Mouse (Mus musculus) myocyte (in vitro differentiated cells): ENCODE results near the gene Gm9821. TPM values are rescaled to one million over a fixed set of nuclear protein-coding genes. Genes with fewer than 3 reads are reported as not detected.
A peak's percentile ranks its signal among the peaks of the same experiment; 100 is the strongest.

Experiments
- H3K27me3 ChIP-seq: one replicate; pipeline ENCODE4 v1.6.1; 2011; ENCODE audit not compliant: control insufficient read depth, insufficient read depth, insufficient read length
- H3K36me3 ChIP-seq: one replicate; pipeline ENCODE4 v1.6.1; 2011; ENCODE audit not compliant: control insufficient read depth, insufficient read depth
- H3K4me2 ChIP-seq: one replicate; pipeline ENCODE4 v1.6.1; 2011; ENCODE audit warnings: low read depth, control low read depth
- H3K4me3 ChIP-seq: one replicate; pipeline ENCODE4 v1.5.1; 2011; ENCODE audit warnings: mild to moderate bottlenecking, control low read depth, moderate library complexity
- H3K79me2 ChIP-seq: one replicate; pipeline ENCODE4 v1.6.1; 2011; ENCODE audit not compliant: control insufficient read depth, insufficient read depth
- H3ac ChIP-seq: one replicate; pipeline ENCODE4 v1.6.1; 2011; ENCODE audit not compliant: control insufficient read depth, insufficient read length
- CEBPB ChIP-seq: IDR thresholded peaks from 2 replicates; pipeline ENCODE4 v1.6.1; 2011; ENCODE audit warnings: mild to moderate bottlenecking, moderate library complexity; ENCODE audit not compliant: poor library complexity, insufficient read depth, severe bottlenecking
- E2F4 ChIP-seq: IDR thresholded peaks from one replicate; pipeline ENCODE4 v1.6.1; 2011; ENCODE audit warnings: mild to moderate bottlenecking, control low read depth, moderate library complexity; ENCODE audit not compliant: insufficient read depth
- MAX ChIP-seq: IDR thresholded peaks from one replicate; pipeline ENCODE4 v1.6.1; 2011; ENCODE audit warnings: low read depth, mild to moderate bottlenecking, control low read depth
- MYOD1 ChIP-seq, 3 experiments: IDR thresholded peaks; one replicate each; pipeline ENCODE4 v1.6.1; 2011; ENCODE audit warnings: control low read depth in 2 of 3, low read depth in 2 of 3, mild to moderate bottlenecking in 2 of 3, moderate library complexity in 1 of 3; ENCODE audit not compliant: insufficient read length in 2 of 3, control insufficient read depth in 1 of 3
- MYOG ChIP-seq, 3 experiments: IDR thresholded peaks; one replicate each; pipeline ENCODE4 v1.6.1; 2011; ENCODE audit warnings: control low read depth in 2 of 3, low read depth in 2 of 3, mild to moderate bottlenecking in 2 of 3; ENCODE audit not compliant: insufficient read length in 2 of 3, control insufficient read depth in 1 of 3, insufficient read depth in 1 of 3
- POLR2A ChIP-seq: IDR thresholded peaks from one replicate; pipeline ENCODE4 v1.6.1; 2011; ENCODE audit warnings: low read depth, mild to moderate bottlenecking, control low read depth, moderate library complexity; ENCODE audit not compliant: insufficient read length
- POLR2AphosphoS2 ChIP-seq: IDR thresholded peaks from one replicate; pipeline ENCODE4 v1.6.1; 2011; ENCODE audit warnings: low read depth, control low read depth; ENCODE audit not compliant: insufficient read length
- REST ChIP-seq: IDR thresholded peaks from one replicate; pipeline ENCODE4 v1.6.1; 2011; ENCODE audit warnings: mild to moderate bottlenecking, control low read depth, moderate library complexity; ENCODE audit not compliant: insufficient read depth, insufficient read length
- SRF ChIP-seq: IDR thresholded peaks from one replicate; pipeline ENCODE4 v1.6.1; 2011; ENCODE audit warnings: low read depth; ENCODE audit not compliant: control insufficient read depth, insufficient read length
- TCF12 ChIP-seq: IDR thresholded peaks from one replicate; pipeline ENCODE4 v1.6.1; 2011; ENCODE audit warnings: mild to moderate bottlenecking, control low read depth; ENCODE audit not compliant: poor library complexity, insufficient read depth, severe bottlenecking
- TCF3 ChIP-seq: IDR thresholded peaks from one replicate; pipeline ENCODE4 v1.6.1; 2011; ENCODE audit warnings: low read depth, control low read depth; ENCODE audit not compliant: insufficient read length
- USF1 ChIP-seq: IDR thresholded peaks from one replicate; pipeline ENCODE4 v1.6.1; 2011; ENCODE audit warnings: low read depth, mild to moderate bottlenecking, control low read depth, moderate library complexity
- polyA plus RNA-seq: library from polyadenylated mRNA; unstranded; fragments of >200 nt; fragmentation: generic; extraction: Trizol; gene quantifications from one replicate; pipeline ENCODE4 v1.2.1, GENCODE M21; 2012; ENCODE audit warnings: missing spikeins

Gene Gm9821
- polyA plus RNA-seq, 1 experiment: 4.7 TPM

DNA sequence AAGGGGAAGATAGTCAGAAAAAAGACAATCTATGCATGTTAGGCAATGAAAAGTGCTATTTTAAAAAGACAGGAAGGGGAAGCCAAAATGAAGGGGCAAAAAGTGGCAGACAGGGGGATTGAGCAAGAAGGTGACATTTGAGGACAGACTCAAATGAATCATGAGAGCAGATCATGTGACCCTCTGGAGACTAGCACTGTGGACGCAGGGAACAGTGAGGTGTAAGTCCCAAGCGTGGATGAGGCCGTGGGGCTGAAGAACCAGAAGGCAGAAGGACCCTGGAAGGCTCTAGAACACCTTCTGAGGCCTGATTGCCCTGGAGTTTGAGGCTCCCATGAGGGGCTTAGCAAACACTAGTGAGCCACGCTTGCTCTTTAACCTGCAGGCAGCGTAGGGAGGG lies 20.9 kb downstream of the Gm9821 start:
- Histone ChIP-seq H3K36me3 (no peaks in the 10 kb centered on the region), H3K27me3 (no peaks in the 10 kb centered on the region), H3K4me3 (no peak overlapping the region), H3K4me2 (no peak overlapping the region), H3ac (no peak overlapping the region), H3K79me2 (peaks cover 16% of the 10 kb centered on the region)
- TF ChIP-seq USF1: no peak
- TF ChIP-seq REST: no peak
- no peak for TF ChIP-seq E2F4
- no peak for TF ChIP-seq CEBPB
- TF ChIP-seq SRF: no peak
- no peak for TF ChIP-seq POLR2AphosphoS2
- TF ChIP-seq TCF3: no peak
- no peak for TF ChIP-seq POLR2A
- no peak for TF ChIP-seq MYOD1 (IDR thresholded peaks at IDR 0.05; ENCODE audit: control insufficient read depth in 1 of 3, insufficient read length in 2 of 3, low read depth in 2 of 3)
- no peak for TF ChIP-seq TCF12
- TF ChIP-seq MAX: no peak
- no peak for TF ChIP-seq MYOG (IDR thresholded peaks at IDR 0.05; ENCODE audit: control insufficient read depth in 1 of 3, insufficient read depth in 1 of 3, insufficient read length in 2 of 3, low read depth in 2 of 3)

DNA sequence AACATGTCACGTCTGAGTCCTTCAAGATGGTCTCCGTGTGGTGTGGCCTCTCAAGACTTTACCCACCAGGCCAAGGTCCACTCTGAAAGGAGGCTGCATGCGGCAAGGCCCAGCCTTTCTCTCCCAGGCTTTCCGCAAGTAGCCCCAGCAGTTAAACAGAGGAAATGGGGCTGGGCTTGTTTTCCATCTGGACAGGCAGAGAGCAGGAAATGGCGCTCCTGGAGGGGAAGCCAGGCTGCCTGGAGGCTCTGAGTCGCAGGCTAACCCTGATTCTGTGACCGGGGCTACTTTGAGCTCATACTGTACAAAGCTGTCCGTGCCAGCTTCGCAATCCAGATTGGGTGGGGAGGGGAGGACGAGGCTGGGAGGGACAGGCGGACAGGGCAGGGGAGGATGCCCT lies 22.5 kb downstream of the Gm9821 start:
- no peak overlapping the region for H3K4me2 ChIP-seq
- H3K27me3 ChIP-seq: no peaks in the 10 kb centered on the region
- H3K4me3 ChIP-seq: no peak overlapping the region
- H3K79me2 ChIP-seq: peaks cover under 1% of the 10 kb centered on the region
- no peak overlapping the region for H3ac ChIP-seq
- TF ChIP-seq REST: no peak
- no peak for TF ChIP-seq MAX
- no peak for TF ChIP-seq USF1
- TF ChIP-seq E2F4: no peak
- no peak for TF ChIP-seq TCF12
- TF ChIP-seq SRF: no peak
- no peak for TF ChIP-seq POLR2A
- TF ChIP-seq POLR2AphosphoS2: no peak
- TF ChIP-seq CEBPB: no peak
- TF ChIP-seq TCF3: no peak
- TF ChIP-seq MYOD1 (IDR thresholded peaks at IDR 0.05; ENCODE audit: control insufficient read depth in 1 of 3, insufficient read length in 2 of 3, low read depth in 2 of 3): no peak
- no peaks in the 10 kb centered on the region for H3K36me3 ChIP-seq

DNA sequence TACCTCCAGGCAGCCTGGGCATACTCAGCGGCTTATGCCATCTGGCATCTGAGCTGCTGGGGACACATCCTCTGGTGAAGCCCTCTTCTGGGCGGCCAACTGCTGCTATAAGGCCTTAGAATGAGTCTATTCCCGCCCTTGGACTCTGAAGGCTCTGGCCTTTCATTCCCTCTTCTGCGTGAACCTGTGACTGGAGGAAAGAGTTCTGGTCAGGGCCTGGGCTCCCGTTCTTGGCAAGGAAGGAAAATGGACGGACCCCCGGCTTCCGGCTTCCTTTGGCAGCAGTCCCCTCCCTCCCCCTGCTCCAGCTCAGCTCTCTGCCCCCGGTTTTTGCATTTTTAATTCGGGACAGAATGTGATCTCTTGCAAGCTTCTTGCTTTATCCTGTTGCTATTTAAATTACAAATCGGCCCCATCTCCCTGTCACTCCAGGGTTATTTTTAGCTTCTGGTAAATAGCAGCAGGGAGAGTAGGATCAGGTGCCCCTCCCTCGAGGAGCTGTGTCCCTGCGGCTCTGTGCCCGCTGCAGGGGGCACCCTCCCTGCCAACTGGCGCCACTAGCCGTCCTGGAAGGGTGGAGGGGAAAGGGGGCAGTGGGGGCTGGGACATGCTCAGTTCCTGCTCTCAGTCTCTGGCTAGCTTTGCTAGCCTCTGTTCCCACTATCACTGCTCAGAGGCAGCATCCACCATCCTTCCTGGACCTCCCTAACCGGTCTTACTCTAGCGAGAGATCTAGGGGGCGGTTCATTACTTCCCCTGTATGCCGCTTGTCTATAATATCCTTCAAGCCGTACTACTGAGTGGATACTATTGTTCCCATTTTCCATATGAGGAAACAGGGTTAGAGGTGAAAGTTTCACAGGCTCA lies 26.0 kb downstream of the Gm9821 start:
- peaks cover 22% of the 10 kb centered on the region for H3K27me3 ChIP-seq
- H3K79me2 ChIP-seq: no peaks in the 10 kb centered on the region
- peak overlapping the region; percentile 48 for H3K4me2 ChIP-seq
- H3K4me3 ChIP-seq: no peak overlapping the region
- no peak overlapping the region for H3ac ChIP-seq
- H3K36me3 ChIP-seq: no peaks in the 10 kb centered on the region
- TF ChIP-seq POLR2A: no peak
- TF ChIP-seq MYOG (IDR thresholded peaks at IDR 0.05; ENCODE audit: control insufficient read depth in 1 of 3, insufficient read depth in 1 of 3, insufficient read length in 2 of 3, low read depth in 2 of 3): peak in 2 of 3 experiments; percentile 9 to 29
- no peak for TF ChIP-seq MAX
- no peak for TF ChIP-seq REST
- peak in 1 of 3 experiments; percentile 54 for TF ChIP-seq MYOD1 (IDR thresholded peaks at IDR 0.05; ENCODE audit: control insufficient read depth in 1 of 3, insufficient read length in 2 of 3, low read depth in 2 of 3)
- no peak for TF ChIP-seq SRF

DNA sequence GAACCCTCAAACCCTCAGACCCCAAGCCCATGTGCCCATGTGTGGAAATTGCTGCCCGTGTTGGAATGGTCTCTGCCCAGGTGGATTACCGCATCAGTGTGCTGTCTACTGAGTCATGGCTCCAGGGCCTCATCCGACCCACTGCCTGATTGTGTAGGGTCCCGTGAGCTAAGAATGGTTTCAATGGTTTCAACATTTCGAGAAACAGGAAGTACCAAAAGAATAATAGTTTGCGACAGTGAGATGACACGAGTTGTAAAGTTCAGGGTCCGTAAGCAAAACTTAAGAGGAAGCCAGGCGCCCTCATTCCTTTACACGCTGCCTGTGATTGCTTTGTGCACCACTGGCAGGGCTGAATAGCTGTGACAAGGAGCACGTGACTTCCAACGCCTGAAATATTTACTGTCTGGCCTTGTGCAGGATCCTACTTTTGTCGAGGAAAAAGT lies 26.6 kb downstream of the Gm9821 start:
- Histone ChIP-seq H3K36me3 (no peaks in the 10 kb centered on the region), H3K27me3 (peaks cover 29% of the 10 kb centered on the region), H3K79me2 (no peaks in the 10 kb centered on the region), H3K4me2 (no peak overlapping the region), H3K4me3 (no peak overlapping the region), H3ac (no peak overlapping the region)
- no peak for TF ChIP-seq POLR2A
- no peak for TF ChIP-seq TCF12
- TF ChIP-seq MAX: no peak
- no peak for TF ChIP-seq POLR2AphosphoS2
- no peak for TF ChIP-seq E2F4
- TF ChIP-seq REST: no peak
- no peak for TF ChIP-seq USF1
- no peak for TF ChIP-seq SRF
- no peak for TF ChIP-seq TCF3
- TF ChIP-seq CEBPB: no peak
- no peak for TF ChIP-seq MYOG (IDR thresholded peaks at IDR 0.05; ENCODE audit: control insufficient read depth in 1 of 3, insufficient read depth in 1 of 3, insufficient read length in 2 of 3, low read depth in 2 of 3)
- TF ChIP-seq MYOD1 (IDR thresholded peaks at IDR 0.05; ENCODE audit: control insufficient read depth in 1 of 3, insufficient read length in 2 of 3, low read depth in 2 of 3): no peak
